Mouse (Mus musculus) cortical plate, adult 2 months (tissue): ENCODE results near the gene Pcdh11x.

Source experiments
- CTCF ChIP-seq: fragments of 200-500 bp; IDR thresholded peaks from 2 replicates; pipeline ENCODE4 v1.5.1; 2011; ENCODE audit warnings: mild to moderate bottlenecking, control low read depth, low read length; ENCODE audit not compliant: insufficient read depth; ENCODE audit errors: extremely low read depth
- POLR2A ChIP-seq: fragments of 200-500 bp; IDR thresholded peaks from 2 replicates; pipeline ENCODE4 v1.6.1; 2011; ENCODE audit warnings: mild to moderate bottlenecking, low read length, control low read depth; ENCODE audit not compliant: insufficient read depth; ENCODE audit errors: extremely low read depth

- TF ChIP-seq POLR2A (no peak), CTCF (no peak)
Measured at GRCm38 (mm10) chrX:120291696-120292095, 1.6 kb downstream of the Pcdh11x start.
